Mouse (Mus musculus) liver, embryonic 14.5 days (tissue): ENCODE measurements around the gene Ehmt1.

Experiments used
- CTCF ChIP-seq: IDR thresholded peaks from 2 replicates; pipeline ENCODE4 v1.5.1; 2016; ENCODE audit warnings: antibody characterized with exemption, low read depth, control low read depth
- EP300 ChIP-seq: IDR thresholded peaks from 2 replicates; pipeline ENCODE4 v1.6.1; 2016; ENCODE audit warnings: antibody characterized with exemption, low read depth

DNA sequence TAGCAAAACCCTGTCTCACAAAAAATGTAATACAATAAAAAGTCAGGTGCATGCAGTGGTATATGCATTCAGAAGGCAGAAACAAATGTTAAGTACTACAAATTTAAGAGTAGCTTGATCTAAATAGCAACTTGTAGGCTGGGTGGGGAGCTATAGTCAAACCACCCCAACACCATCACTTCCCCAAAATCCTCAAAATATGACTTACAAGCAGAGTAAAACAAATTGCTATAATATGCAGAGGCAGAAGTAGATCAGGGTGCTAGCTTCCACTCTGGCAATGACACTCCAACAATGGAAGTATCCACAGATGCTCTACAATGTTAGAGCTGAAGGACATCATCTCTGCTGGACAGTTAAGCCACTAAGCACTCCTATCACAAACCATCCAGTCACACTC is 6.8 kb downstream of the Ehmt1 start:
- no peak for TF ChIP-seq CTCF
- no peak for TF ChIP-seq EP300
